ENCODE assay signal across 8 mouse cellular contexts in genomic region chr10:59702207-59703032, GRCm38 (mm10). TPM values are rescaled to one million over a fixed set of nuclear protein-coding genes. Genes with fewer than 3 reads are reported as not detected.
DNase-seq lines count a peak whose midpoint lies in the region; ATAC-seq lines count a peak whose summit lies in the region.

TSS of gene Micu1 (plus strand) at chr10:59702477.

- H3K27ac ChIP-seq in hindbrain, embryonic 12.5 days = peak within 1 kb of the TSS; percentile 42

- H3K36me3 ChIP-seq in hindbrain, embryonic 12.5 days = no peaks in the 10 kb centered on the region

- peak within 1 kb of the TSS; percentile 61 for H3K4me3 ChIP-seq in hindbrain, embryonic 12.5 days

- ATAC-seq in hindbrain, embryonic 12.5 days (ENCODE audit: low FRiP score) = peak; percentile 99

- under 1% methylated on average over 47 of the region's 48 CpGs for WGBS in hindbrain, embryonic 12.5 days

- H3K9me3 ChIP-seq in hindbrain, embryonic 12.5 days (replicated peaks) = no peaks in the 10 kb centered on the region

- H3K4me1 ChIP-seq in hindbrain, embryonic 12.5 days = peaks cover 8% of the 10 kb centered on the region

- no peaks in the 10 kb centered on the region for H3K27me3 ChIP-seq in hindbrain, embryonic 12.5 days

- H3K9ac ChIP-seq in hindbrain, embryonic 12.5 days = peak within 1 kb of the TSS; percentile 71

- H3K4me2 ChIP-seq in hindbrain, embryonic 12.5 days (replicated peaks) = peak within 1 kb of the TSS; percentile 69

- DNase-seq in NIH3T3 (ENCODE audit: low read depth) = peak; percentile 99
- DNase-seq in cerebellum, postnatal 10 days = peak; percentile 96 to 98
- DNase-seq in frontal cortex, postnatal 10 days (ENCODE audit: low spot score in 2 of 2) = peak; percentile 94 to 95
- peak; percentile 92 to 96 for DNase-seq in layer of hippocampus, postnatal 14 days (ENCODE audit: low spot score in 2 of 2)
- DNase-seq in lung, postnatal 14 days = peak; percentile 96
- peak; percentile 89 for DNase-seq in retina, adult 2 months (ENCODE audit: low read depth, low spot score)
- peak; percentile 91 to 93 for DNase-seq in thymus, postnatal 36 days

RNA-seq across cellular contexts. Expression of gene Micu1, which starts in this region (rescaled TPM):
- polyA plus RNA-seq in hindbrain, embryonic 12.5 days (2016; fragmentation: Nextera tagmentation; extraction: Ambion mirVana) = 75.8 and 78.1 TPM in 2 replicates
- total RNA-seq in layer of hippocampus, postnatal 14 days (2021) = 10 to 100 TPM; 79.9 to 96.0 TPM

Comparison
In these comparisons a context has a peak if more than half of its experiments do, and no peak if none do; other contexts are left out.
1. Peak in every context shown above with its lines: DNase-seq, ATAC-seq, H3K4me3 ChIP-seq and H3K27ac ChIP-seq.